8 mouse cellular contexts compared by ENCODE assay signal in the genomic region with DNA sequence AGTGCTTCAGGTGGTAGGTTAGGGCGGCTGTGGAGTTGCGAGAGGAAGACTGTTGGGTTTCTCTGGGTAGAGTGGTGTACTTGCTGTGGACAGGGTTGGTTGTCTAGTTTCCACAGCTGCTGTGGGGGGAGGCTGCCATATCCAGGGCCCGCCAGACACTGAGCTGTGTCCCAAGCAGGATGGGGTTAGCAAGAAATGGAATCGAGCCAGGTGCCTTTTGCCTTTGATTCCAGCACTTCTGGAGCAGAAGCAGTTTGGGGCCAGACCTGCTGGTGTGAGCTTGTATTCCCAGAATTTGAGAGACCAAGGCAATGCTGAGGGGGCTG. TPM values are rescaled to one million over a fixed set of nuclear protein-coding genes. Genes with fewer than 3 reads are reported as not detected.
DNase-seq lines count a peak whose midpoint lies in the region; ATAC-seq lines count a peak whose summit lies in the region.

No protein-coding gene starts in this region.

- no peak overlapping the region for H3K27ac ChIP-seq in forebrain, embryonic 16.5 days (ENCODE audit: low read length)
- H3K27ac ChIP-seq in neural tube, embryonic 13.5 days (replicated peaks): no peak overlapping the region

- H3K4me3 ChIP-seq in megakaryocyte, embryonic 14.5 days (replicated peaks): peak overlapping the region; percentile 100
- H3K4me3 ChIP-seq in forebrain, embryonic 16.5 days (replicated peaks; ENCODE audit: low read length): peak overlapping the region; percentile 89; the same call in 1 of the 2 replicates
- H3K4me3 ChIP-seq in neural tube, embryonic 13.5 days: peak overlapping the region; percentile 83

- peak; percentile 52 for DNase-seq in kidney, postnatal 14 days
- no peak for DNase-seq in gastrocnemius, postnatal 36 days

- 71% methylated on average over 4 of the region's 4 CpGs for WGBS in forebrain, embryonic 16.5 days
- 72% methylated on average over 4 of the region's 4 CpGs for WGBS in neural tube, embryonic 13.5 days

- H3K9me3 ChIP-seq in megakaryocyte, embryonic 14.5 days: no peaks in the 10 kb centered on the region
- no peaks in the 10 kb centered on the region for H3K9me3 ChIP-seq in forebrain, embryonic 16.5 days (ENCODE audit: control insufficient read depth, low read length)
- H3K9me3 ChIP-seq in neural tube, embryonic 13.5 days: no peaks in the 10 kb centered on the region

- H3K4me1 ChIP-seq in megakaryocyte, embryonic 14.5 days: peaks cover 47% of the 10 kb centered on the region
- peaks cover 21% of the 10 kb centered on the region for H3K4me1 ChIP-seq in forebrain, embryonic 16.5 days (replicated peaks; ENCODE audit: control insufficient read depth, insufficient read depth, low read length)
- H3K4me1 ChIP-seq in neural tube, embryonic 13.5 days (replicated peaks): peaks cover 30% of the 10 kb centered on the region

- ATAC-seq in megakaryocyte, adult 5-6 weeks (ENCODE audit: poor library complexity, severe bottlenecking): no peak
- no peak for ATAC-seq in forebrain, embryonic 16.5 days
- ATAC-seq in neural tube, embryonic 13.5 days (ENCODE audit: low read depth): no peak
- no peak for ATAC-seq in cerebellum, adult (ENCODE audit: insufficient number of reproducible peaks, low FRiP score, low TSS enrichment)
- no peak for ATAC-seq in frontal cortex, adult (ENCODE audit: low TSS enrichment)

- H3K4me2 ChIP-seq in forebrain, embryonic 16.5 days (ENCODE audit: low read length): peak overlapping the region; percentile 59
- H3K4me2 ChIP-seq in neural tube, embryonic 13.5 days: peak overlapping the region; percentile 81

- peaks cover 59% of the 10 kb centered on the region for H3K36me3 ChIP-seq in megakaryocyte, embryonic 14.5 days (replicated peaks; ENCODE audit: low read length)
- peaks cover 10% of the 10 kb centered on the region; the same call in 1 of the 2 replicates for H3K36me3 ChIP-seq in forebrain, embryonic 16.5 days (ENCODE audit: control insufficient read depth, insufficient read depth)
- peaks cover 56% of the 10 kb centered on the region for H3K36me3 ChIP-seq in neural tube, embryonic 13.5 days

- no peaks in the 10 kb centered on the region for H3K27me3 ChIP-seq in megakaryocyte, embryonic 14.5 days (replicated peaks)
- H3K27me3 ChIP-seq in forebrain, embryonic 16.5 days (replicated peaks; ENCODE audit: control insufficient read depth, insufficient read depth, low read length): no peaks in the 10 kb centered on the region
- H3K27me3 ChIP-seq in neural tube, embryonic 13.5 days: no peaks in the 10 kb centered on the region

- H3K9ac ChIP-seq in forebrain, embryonic 16.5 days (replicated peaks; ENCODE audit: low read depth, low read length): peak overlapping the region; percentile 100
- H3K9ac ChIP-seq in neural tube, embryonic 13.5 days: peak overlapping the region; percentile 97

- intact Hi-C loops in gastrocnemius, postnatal 36 days (cut with DNase I): loop anchor here (10.0 kb wide), 1 partner anchor 381 kb away; a partner anchor contains a TSS

RNA-seq across cellular contexts. Expression of a gene that starts 2.1 kb away (rescaled TPM):
- polyA plus RNA-seq in megakaryocyte, embryonic 14.5 days (2012; ENCODE audit: insufficient read depth, low replicate concordance): 171 and 2,463 TPM in 2 replicates
- total RNA-seq in megakaryocyte, adult 5-6 weeks (2015): 1,493 and 1,909 TPM in 2 replicates
- total RNA-seq in megakaryocyte, adult 5-6 weeks (2017): 575 and 756 TPM in 2 replicates
- polyA plus RNA-seq in forebrain, embryonic 16.5 days (2015; fragmentation: Nextera tagmentation; extraction: Ambion mirVana): 1,290 and 1,309 TPM in 2 replicates
- polyA plus RNA-seq in neural tube, embryonic 13.5 days (2015; fragmentation: Nextera tagmentation; extraction: Ambion mirVana): 1,220 and 1,295 TPM in 2 replicates
- 100 to 1,000 TPM; 283 to 298 TPM for total RNA-seq in gastrocnemius, postnatal 36 days (2021)

RNA-seq across cellular contexts. Expression of a gene that starts 10.9 kb away (rescaled TPM):
- polyA plus RNA-seq in megakaryocyte, embryonic 14.5 days (2012; ENCODE audit: insufficient read depth, low replicate concordance): 0.50 TPM in 1 of 2 replicates, not detected in the other
- 0.64 and 1.0 TPM in 2 replicates for total RNA-seq in megakaryocyte, adult 5-6 weeks (2015)
- 0.18 and 0.24 TPM in 2 replicates for total RNA-seq in megakaryocyte, adult 5-6 weeks (2017)
- 0.16 and 0.19 TPM in 2 replicates for polyA plus RNA-seq in forebrain, embryonic 16.5 days (2015; fragmentation: Nextera tagmentation; extraction: Ambion mirVana)
- polyA plus RNA-seq in neural tube, embryonic 13.5 days (2015; fragmentation: Nextera tagmentation; extraction: Ambion mirVana): 0.31 and 0.33 TPM in 2 replicates
- under 1 TPM in 1 of 2 experiments, not detected in 1; 0.23 TPM for total RNA-seq in gastrocnemius, postnatal 36 days (2021)

RNA-seq across cellular contexts. Expression of a gene that starts 16.4 kb away (rescaled TPM):
- polyA plus RNA-seq in megakaryocyte, embryonic 14.5 days (2012; ENCODE audit: insufficient read depth, low replicate concordance): not detected in 2 replicates
- not detected in 2 replicates for total RNA-seq in megakaryocyte, adult 5-6 weeks (2015)
- not detected in 2 replicates for total RNA-seq in megakaryocyte, adult 5-6 weeks (2017)
- not detected in 2 replicates for polyA plus RNA-seq in forebrain, embryonic 16.5 days (2015; fragmentation: Nextera tagmentation; extraction: Ambion mirVana)
- not detected in 2 replicates for polyA plus RNA-seq in neural tube, embryonic 13.5 days (2015; fragmentation: Nextera tagmentation; extraction: Ambion mirVana)
- total RNA-seq in gastrocnemius, postnatal 36 days (2021): not detected

RNA-seq across cellular contexts. Expression of a gene that starts 16.4 kb away (rescaled TPM):
- 136 and 219 TPM in 2 replicates for polyA plus RNA-seq in megakaryocyte, embryonic 14.5 days (2012; ENCODE audit: insufficient read depth, low replicate concordance)
- 142 and 156 TPM in 2 replicates for total RNA-seq in megakaryocyte, adult 5-6 weeks (2015)
- total RNA-seq in megakaryocyte, adult 5-6 weeks (2017): 116 and 142 TPM in 2 replicates
- polyA plus RNA-seq in forebrain, embryonic 16.5 days (2015; fragmentation: Nextera tagmentation; extraction: Ambion mirVana): 61.7 and 73.7 TPM in 2 replicates
- 61.9 and 63.8 TPM in 2 replicates for polyA plus RNA-seq in neural tube, embryonic 13.5 days (2015; fragmentation: Nextera tagmentation; extraction: Ambion mirVana)
- 10 to 100 TPM; 28.6 to 31.6 TPM for total RNA-seq in gastrocnemius, postnatal 36 days (2021)

RNA-seq across cellular contexts. Expression of a gene that starts 16.5 kb away (rescaled TPM):
- not detected in 2 replicates for polyA plus RNA-seq in megakaryocyte, embryonic 14.5 days (2012; ENCODE audit: insufficient read depth, low replicate concordance)
- not detected in 2 replicates for total RNA-seq in megakaryocyte, adult 5-6 weeks (2015)
- not detected in 2 replicates for total RNA-seq in megakaryocyte, adult 5-6 weeks (2017)
- polyA plus RNA-seq in forebrain, embryonic 16.5 days (2015; fragmentation: Nextera tagmentation; extraction: Ambion mirVana): not detected in 2 replicates
- not detected in 2 replicates for polyA plus RNA-seq in neural tube, embryonic 13.5 days (2015; fragmentation: Nextera tagmentation; extraction: Ambion mirVana)
- not detected for total RNA-seq in gastrocnemius, postnatal 36 days (2021)
